Mouse (Mus musculus) G1E (cell line): Measurements from ENCODE around the gene Fermt3. TPM values are rescaled to one million over a fixed set of nuclear protein-coding genes. Genes with fewer than 3 reads are reported as not detected.
A peak's percentile ranks its signal among the peaks of the same experiment; 100 is the strongest.

Source experiments
- ATAC-seq: 2 replicates; pipeline ENCODE4 v1.8.0; 2016; ENCODE audit warnings: mild to moderate bottlenecking; ENCODE audit not compliant: insufficient number of reproducible peaks, poor library complexity, low FRiP score, severe bottlenecking; ENCODE audit errors: extremely low read depth
- DNase-seq: peaks from one replicate; pipeline ENCODE4 v3.0.0; 2012; ENCODE audit warnings: low spot score
- H3K27me3 ChIP-seq: 2 replicates; pipeline ENCODE4 v1.6.1; 2012; ENCODE audit warnings: mild to moderate bottlenecking, low read length, inconsistent platforms; ENCODE audit not compliant: insufficient read depth
- H3K36me3 ChIP-seq: replicated peaks from 2 replicates; pipeline ENCODE3; 2012; ENCODE audit warnings: mild to moderate bottlenecking, inconsistent platforms
- H3K4me1 ChIP-seq: 2 replicates; pipeline ENCODE4 v1.6.1; 2012; ENCODE audit warnings: low read depth, low read length, inconsistent platforms, mixed read lengths; ENCODE audit not compliant: insufficient read depth
- H3K4me3 ChIP-seq: 2 replicates; pipeline ENCODE4 v1.5.1; 2012; ENCODE audit warnings: low read depth, mild to moderate bottlenecking, inconsistent platforms, low read length, moderate library complexity, mixed read lengths
- H3K9me3 ChIP-seq: replicated peaks from 2 replicates; pipeline ENCODE4 v1.6.1; 2012; ENCODE audit warnings: inconsistent platforms
- CTCF ChIP-seq: IDR thresholded peaks from 2 replicates; pipeline ENCODE4 v1.5.1; 2012; ENCODE audit warnings: low read depth, low read length, inconsistent platforms, mixed read lengths
- GATA1 ChIP-seq: IDR thresholded peaks from 2 replicates; pipeline ENCODE4 v1.6.1; 2012; ENCODE audit warnings: borderline replicate concordance, low read length, inconsistent platforms, mixed read lengths
- GATA2 ChIP-seq: IDR thresholded peaks from 2 replicates; pipeline ENCODE4 v1.6.1; 2012; ENCODE audit warnings: low read depth, low read length, inconsistent platforms, borderline replicate concordance
- POLR2AphosphoS5 ChIP-seq: IDR thresholded peaks from 2 replicates; pipeline ENCODE4 v1.6.1; 2012; ENCODE audit warnings: low read depth, low read length, inconsistent platforms; ENCODE audit not compliant: insufficient replicate concordance
- TAL1 ChIP-seq: conservative IDR thresholded peaks from 2 replicates; pipeline ENCODE4 v1.6.1; 2012; ENCODE audit warnings: low read depth, low read length, inconsistent platforms, mixed read lengths
- polyA plus RNA-seq: library from polyadenylated mRNA; stranded (reverse); fragments of >175 nt; gene quantifications from 2 replicates; pipeline ENCODE4 v1.2.3, GENCODE M21; 2012
- total RNA-seq, 2 experiments: library from RNA; stranded (forward) in 1 of 2; stranded (reverse) in 1 of 2; fragments of 200-1000 nt in 1 of 2; fragments of >200 nt in 1 of 2; fragmentation: Nextera tagmentation in 1 of 2; gene quantifications; 2 replicates each; pipeline ENCODE4 v1.2.3; 2014 to 2017

Fermt3 gene
- total and polyA plus RNA-seq, 3 experiments = 69.5 to 461 (median 267) TPM

GRCm38 (mm10) chr19:6969665-6970381 is 49.4 kb downstream of the Fermt3 start:
- ATAC-seq = no peak

GRCm38 (mm10) chr19:6969291-6969664 is 50.0 kb downstream of the Fermt3 start:
- no peak for TF ChIP-seq CTCF
- no peak for TF ChIP-seq POLR2AphosphoS5
- TF ChIP-seq GATA2 = no peak
- no peak for TF ChIP-seq TAL1
- TF ChIP-seq GATA1 = no peak
- no peak for DNase-seq

More at GRCm38 (mm10) chr19:6969665-6970381, 49.4 kb downstream of the Fermt3 start:
- H3K36me3 ChIP-seq = peaks cover 25% of the 10 kb centered on the region
- peak overlapping the region; percentile 80 for H3K4me3 ChIP-seq
- no peaks in the 10 kb centered on the region for H3K9me3 ChIP-seq
- no peaks in the 10 kb centered on the region for H3K27me3 ChIP-seq
- peak; percentile 87 for DNase-seq
- peaks cover 84% of the 10 kb centered on the region for H3K4me1 ChIP-seq
- TF ChIP-seq CTCF (peak; percentile 31), GATA1 (no peak)

GRCm38 (mm10) chr19:6968491-6969271 is 50.6 kb downstream of the Fermt3 start:
- peak overlapping the region; percentile 80 for H3K4me3 ChIP-seq
- no peaks in the 10 kb centered on the region for H3K27me3 ChIP-seq
- ATAC-seq (no peak), DNase-seq (no peak)
- peaks cover 81% of the 10 kb centered on the region for H3K4me1 ChIP-seq
- no peaks in the 10 kb centered on the region for H3K9me3 ChIP-seq
- TF ChIP-seq CTCF = no peak
- TF ChIP-seq TAL1 = no peak
- TF ChIP-seq POLR2AphosphoS5 = no peak
- TF ChIP-seq GATA2 = no peak
- no peak for TF ChIP-seq GATA1
- H3K36me3 ChIP-seq = peaks cover 37% of the 10 kb centered on the region

More at GRCm38 (mm10) chr19:6969291-6969664, 50.0 kb downstream of the Fermt3 start:
- Histone ChIP-seq H3K9me3 (no peaks in the 10 kb centered on the region), H3K27me3 (no peaks in the 10 kb centered on the region), H3K36me3 (peaks cover 31% of the 10 kb centered on the region), H3K4me1 (peaks cover 85% of the 10 kb centered on the region), H3K4me3 (peak overlapping the region; percentile 80)
- ATAC-seq = no peak

- Histone ChIP-seq H3K4me1 (peaks cover 27% of the 10 kb centered on the region), H3K4me3 (no peak overlapping the region), H3K36me3 (peaks cover 81% of the 10 kb centered on the region), H3K27me3 (no peaks in the 10 kb centered on the region; the same call in 1 of the 2 replicates), H3K9me3 (no peaks in the 10 kb centered on the region)
- no peak for ATAC-seq
- DNase-seq = no peak
- TF ChIP-seq POLR2AphosphoS5 = no peak
- TF ChIP-seq CTCF = no peak
- no peak for TF ChIP-seq GATA2
- TF ChIP-seq GATA1 = no peak
- TF ChIP-seq TAL1 = no peak
Observed at GRCm38 (mm10) chr19:6956461-6956860, 62.8 kb downstream of the Fermt3 start.

- peaks cover 37% of the 10 kb centered on the region for H3K4me1 ChIP-seq
- ATAC-seq (no peak), DNase-seq (no peak)
Observed at GRCm38 (mm10) chr19:6955424-6955823, 63.8 kb downstream of the Fermt3 start.

GRCm38 (mm10) chr19:6954046-6954445 is 65.2 kb downstream of the Fermt3 start:
- H3K9me3 ChIP-seq = no peaks in the 10 kb centered on the region
- peak; percentile 53; the same call in 1 of the 2 replicates for TF ChIP-seq CTCF
- TF ChIP-seq GATA2 = no peak
- peaks cover 75% of the 10 kb centered on the region for H3K36me3 ChIP-seq
- ATAC-seq = no peak
- DNase-seq = peak; percentile 25
- peaks cover 50% of the 10 kb centered on the region for H3K4me1 ChIP-seq
- H3K27me3 ChIP-seq = no peaks in the 10 kb centered on the region
- no peak overlapping the region for H3K4me3 ChIP-seq

More at GRCm38 (mm10) chr19:6955424-6955823, 63.8 kb downstream of the Fermt3 start:
- TF ChIP-seq GATA1 (no peak), TAL1 (no peak), GATA2 (no peak), CTCF (no peak), POLR2AphosphoS5 (no peak)
- Histone ChIP-seq H3K36me3 (peaks cover 77% of the 10 kb centered on the region), H3K27me3 (no peaks in the 10 kb centered on the region; the same call in 1 of the 2 replicates), H3K9me3 (no peaks in the 10 kb centered on the region), H3K4me3 (no peak overlapping the region)
